12 mouse cellular contexts compared by ENCODE assay signal in genomic region chr10:25405551-25405950, GRCm38 (mm10).
"Had no signal": no experiment of that assay in that cellular context is flagged by ENCODE, and none has a peak within 500 bp of the region (broad histone marks: within the 10 kb centered on the region; RNA-seq: fewer than 3 reads in every experiment).

No protein-coding gene starts in this region.

- DNase-seq: retina, postnatal 1 day; right cerebral cortex, adult 18-20 months; right cerebral cortex, postnatal 14 days; right cerebral cortex, postnatal 25 days; right cerebral cortex, postnatal 4 days; spleen, adult 18-20 months; thymus, adult 18-20 months; thymus, adult 2 months; thymus, postnatal 14 days; thymus, postnatal 25 days; thymus, postnatal 36 days; thymus, postnatal 4 days had no signal
